Mouse (Mus musculus) ovary, postnatal 10 days (tissue): ENCODE measurements around the gene Rbpj.

Experiments
- DNase-seq: peaks from one replicate; pipeline ENCODE4 v3.0.0; 2022; ENCODE audit warnings: low spot score

The Rbpj gene

DNA sequence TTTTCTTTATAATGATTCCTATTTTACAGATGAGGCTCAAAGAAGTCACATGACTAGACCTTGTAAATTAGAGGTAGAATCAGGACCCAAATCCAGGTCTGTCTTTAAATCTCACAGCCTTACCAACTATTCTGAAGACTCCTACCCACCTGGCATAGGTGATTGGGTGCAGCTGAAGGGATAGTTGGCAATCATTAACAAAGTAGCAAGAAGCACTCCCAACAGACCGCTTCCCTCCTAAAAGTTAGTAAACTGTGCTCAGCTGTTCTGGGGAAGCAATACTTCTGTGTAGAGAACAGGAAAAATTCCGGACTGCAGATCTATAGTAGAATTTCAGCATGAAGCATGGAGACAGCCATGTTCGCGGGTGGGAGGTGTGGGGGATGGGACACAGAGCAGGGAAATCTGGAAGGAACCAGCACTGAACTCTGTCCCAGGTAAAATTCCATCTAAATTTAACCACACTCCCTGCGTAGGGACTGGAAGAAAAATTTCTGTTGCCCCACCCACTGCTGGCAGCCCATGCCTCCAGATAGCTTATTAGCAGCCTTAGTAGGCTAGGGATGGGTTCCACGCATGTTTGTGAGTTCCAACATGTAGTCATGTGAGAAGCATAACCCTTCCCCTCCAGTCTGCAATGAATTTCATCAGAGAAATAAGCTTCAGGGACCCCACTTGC lies 3.3 kb downstream of the Rbpj start:
- no peak for DNase-seq

DNA sequence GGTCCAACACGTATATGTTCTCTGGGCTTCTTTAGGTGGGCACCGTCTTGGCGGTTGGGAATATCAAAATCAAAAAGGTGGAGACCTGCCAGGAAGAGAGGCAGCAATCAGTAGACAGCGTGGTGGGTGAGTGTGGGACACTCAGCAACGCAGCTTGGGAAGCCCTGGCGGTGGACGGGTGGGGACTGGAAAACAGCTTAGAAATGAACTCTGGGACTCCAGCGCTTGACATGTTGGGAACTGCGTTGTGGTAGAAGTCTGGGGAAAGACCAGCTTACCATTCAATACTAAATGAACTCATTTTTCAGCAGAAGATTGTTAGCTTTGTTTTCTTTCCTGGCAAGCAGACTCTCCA lies 3.8 kb downstream of the Rbpj start:
- DNase-seq, result no peak

DNA sequence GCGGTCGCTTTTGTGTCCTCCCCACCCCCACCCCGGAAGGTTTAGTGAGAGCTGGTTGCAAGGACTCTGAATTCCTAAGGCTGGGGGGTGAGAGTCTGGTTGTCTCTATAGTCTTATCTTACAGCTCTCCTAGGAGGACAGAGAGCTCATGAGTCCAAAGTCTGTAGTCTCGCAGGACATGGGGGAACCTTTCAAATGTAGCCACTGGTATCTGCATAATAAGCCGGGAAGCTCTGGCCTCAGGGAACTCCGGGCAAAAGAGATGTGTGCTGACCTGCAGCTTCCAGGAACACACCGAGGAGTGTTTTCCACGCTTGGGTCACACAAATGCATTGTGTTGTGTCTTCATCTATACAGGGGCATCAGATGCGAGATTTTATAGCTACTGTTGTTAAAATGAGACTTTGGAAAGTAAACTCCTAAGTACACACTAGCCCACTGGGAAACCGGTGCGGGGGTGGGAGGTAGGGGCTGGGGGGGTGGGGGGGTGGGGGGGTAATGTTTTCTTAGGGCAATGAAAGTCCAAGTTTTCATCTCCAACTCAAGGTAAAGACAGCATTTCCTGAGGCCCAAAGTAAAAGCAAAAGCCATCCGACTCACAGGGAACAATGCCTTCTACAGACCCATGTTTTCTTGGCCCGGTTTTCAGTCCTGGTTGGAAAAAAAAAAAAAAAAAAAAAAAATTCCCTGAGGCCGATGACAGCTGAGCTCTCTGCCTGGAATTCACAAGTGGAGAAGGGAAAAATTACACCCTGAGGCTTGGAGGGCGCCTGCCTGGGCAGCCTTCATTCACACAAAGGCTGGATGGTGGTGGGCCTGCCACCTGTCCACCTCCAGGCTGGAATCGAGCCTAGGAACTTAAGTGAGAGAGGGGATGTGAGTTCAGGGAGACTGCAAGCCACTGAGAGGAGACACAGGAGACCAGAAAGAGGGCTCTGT lies 4.5 kb downstream of the Rbpj start:
- DNase-seq, result no peak

DNA sequence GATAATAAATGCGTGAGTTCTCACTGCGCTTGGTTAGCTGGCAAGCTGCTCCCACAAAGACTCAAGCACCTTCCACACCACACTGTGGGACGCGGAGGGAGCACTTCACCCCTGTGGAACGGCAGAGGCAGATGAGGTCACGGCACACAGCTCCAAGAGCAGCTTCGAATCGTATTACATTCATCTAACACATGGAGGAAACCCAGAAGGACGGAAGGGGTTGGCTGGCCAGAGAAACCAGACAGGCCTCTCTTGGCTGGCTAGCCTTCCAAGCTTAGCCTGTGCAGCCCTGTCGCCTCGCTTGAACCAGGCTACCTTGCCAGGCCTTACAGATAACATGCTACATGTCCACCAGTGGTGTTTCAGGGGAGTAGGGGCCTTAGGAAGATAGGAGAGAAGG lies 6.5 kb downstream of the Rbpj start:
- DNase-seq, result no peak

DNA sequence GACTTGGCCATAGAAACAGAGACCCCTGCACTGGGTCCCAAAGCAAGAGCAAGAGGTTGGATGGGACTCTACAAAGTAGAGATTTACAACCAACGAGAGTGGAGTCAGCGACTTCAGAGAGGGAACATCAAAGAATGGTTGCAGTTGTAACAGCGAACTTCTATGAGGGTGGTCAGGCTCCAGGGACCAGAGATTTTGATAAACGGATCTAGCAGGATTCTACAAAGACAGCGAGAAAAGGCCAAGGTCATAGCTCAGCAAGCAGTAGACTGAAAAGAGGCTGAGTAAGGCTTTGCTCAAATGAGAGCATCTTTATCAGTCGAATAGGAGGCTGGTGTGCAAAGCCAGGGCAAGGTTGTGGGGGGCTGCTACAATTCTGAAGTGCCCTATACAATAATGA lies 13.2 kb downstream of the Rbpj start:
- DNase-seq, result no peak

DNA sequence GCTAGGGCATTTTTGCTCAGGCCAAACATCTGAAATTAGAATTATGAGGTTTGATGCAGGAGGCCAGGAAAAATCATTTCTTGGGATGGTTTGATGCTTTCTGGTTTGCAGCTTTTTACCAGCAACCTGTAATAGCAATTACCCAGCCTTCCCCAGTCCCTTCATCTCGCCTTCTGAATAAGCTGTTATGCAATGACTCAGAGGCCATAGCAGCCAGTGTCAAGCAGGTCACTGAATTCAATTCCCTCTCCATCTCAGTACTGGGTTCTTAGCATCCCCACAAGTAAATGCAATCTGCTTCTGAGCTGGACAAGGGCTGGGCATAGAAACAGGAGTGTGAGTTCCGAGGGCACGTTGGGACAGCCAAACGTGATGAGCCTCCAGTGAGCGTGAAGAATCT lies 13.9 kb downstream of the Rbpj start:
- no peak for DNase-seq

DNA sequence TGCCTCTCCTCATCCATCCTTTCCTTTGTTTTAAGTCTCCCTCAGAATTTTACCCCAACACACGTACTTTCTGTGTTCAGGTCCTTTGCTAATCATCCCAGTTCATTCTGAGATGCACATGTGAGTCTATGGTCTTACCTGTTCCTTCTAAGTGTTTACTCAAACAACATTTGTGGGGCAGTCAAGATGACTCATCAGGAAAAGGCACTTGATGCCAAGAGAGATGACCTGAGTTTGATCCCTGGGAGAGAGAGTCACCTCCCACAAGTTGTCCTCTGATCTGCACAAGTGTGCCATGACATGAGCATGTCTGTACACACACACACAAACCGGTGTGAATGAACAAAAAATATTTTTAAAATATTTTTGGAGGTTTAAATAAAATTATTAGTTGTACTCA lies 15.1 kb downstream of the Rbpj start:
- DNase-seq, result no peak

DNA sequence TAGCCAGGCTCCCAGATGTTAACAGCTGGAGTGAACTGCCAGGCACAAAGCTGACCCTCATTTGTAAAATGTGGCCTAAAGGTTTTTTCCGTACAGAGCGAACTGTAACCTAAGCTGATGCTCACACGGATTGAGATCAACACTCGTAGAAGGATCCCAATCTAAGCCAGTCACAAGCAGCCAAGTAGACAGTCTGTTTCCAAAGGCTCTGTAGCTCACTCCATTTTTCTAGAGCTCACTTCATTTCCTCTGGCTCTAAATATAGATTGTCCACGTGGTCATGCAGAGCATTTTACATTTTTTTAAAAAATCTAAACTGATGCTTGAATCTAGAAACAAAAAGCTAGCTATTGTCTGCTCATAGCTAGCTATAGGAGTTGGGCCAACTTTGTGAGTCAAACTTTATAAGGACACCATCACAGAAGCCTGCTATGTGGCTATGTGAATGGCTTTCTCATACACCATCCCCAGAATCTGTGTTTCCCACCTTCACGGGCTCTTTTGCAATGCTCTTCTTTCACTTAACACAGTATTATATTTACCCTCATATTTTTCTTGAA lies 19.2 kb downstream of the Rbpj start:
- DNase-seq, result no peak

DNA sequence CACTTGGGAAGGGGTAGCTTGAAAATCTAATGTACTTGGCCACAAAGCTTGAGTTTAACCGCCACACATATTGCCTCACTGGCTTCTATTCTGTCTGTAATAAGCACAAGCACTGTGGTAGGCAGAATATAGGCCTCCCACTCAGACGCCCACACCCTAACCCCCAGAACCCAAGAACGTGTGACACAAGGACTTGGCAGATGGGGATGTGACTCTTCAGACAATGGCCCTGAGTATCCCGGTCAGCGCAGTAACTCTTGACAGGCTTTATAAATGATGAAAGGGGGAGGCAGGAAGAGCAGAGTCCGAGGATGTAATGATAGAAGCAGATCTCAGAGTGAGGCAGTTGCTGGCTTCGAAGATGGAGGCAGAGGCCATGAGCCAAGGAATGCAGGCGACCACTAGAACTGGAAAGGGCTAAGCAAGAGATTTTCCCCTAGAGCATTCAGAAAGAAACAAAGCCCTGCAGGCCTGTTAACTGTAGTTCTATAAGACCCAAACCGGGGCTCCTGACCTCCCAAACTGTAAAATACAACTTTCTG lies 20.1 kb downstream of the Rbpj start:
- no peak for DNase-seq

DNA sequence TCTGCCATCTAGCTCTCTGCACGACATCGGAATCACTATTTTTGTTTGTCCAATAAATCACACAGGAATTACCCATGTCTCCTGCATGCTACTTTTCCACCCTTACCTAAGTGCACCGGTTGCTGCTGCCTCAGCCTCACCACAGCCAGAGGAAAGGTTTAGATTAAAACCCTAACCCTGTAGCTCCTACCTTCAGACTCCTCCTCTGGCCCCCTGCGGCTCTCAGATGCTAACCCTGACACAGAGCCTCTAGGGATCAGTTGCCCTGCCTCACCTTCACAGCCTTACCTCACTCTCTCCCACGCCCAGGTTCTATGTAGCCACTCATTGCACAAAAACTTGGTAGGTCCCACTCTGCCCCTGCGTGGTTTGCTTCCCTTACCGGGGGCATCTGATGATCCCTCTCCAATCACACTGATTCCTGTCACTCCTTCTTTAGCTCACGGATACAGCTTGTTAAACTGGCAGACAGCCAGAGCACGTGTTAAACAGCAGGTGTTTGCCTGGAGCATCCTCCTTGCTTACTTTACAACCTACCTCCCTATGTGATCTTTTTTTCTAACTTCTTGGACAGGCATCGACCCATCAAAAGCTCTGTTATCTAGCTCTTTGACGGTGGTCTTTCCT lies 21.1 kb downstream of the Rbpj start:
- DNase-seq, result no peak

DNA sequence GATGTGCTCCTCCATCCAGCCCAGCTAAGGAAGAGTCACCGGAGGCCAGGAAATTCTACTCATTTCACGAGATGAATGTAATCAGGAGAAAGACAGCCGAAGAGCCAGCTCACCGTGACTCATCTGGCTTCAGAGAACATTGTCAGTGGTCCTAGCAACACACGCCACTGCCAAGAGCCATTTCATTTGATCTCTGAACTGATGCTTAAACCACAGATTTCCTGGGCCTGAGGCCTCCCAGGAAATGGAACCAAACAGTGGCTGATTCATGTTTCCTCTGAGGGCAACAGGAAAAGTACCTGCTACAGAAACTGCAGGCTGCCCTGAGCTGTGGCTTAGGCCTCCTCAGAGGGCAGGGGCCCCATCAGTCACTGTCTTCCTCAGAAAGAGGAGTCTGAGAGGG lies 24.7 kb downstream of the Rbpj start:
- no peak for DNase-seq

DNA sequence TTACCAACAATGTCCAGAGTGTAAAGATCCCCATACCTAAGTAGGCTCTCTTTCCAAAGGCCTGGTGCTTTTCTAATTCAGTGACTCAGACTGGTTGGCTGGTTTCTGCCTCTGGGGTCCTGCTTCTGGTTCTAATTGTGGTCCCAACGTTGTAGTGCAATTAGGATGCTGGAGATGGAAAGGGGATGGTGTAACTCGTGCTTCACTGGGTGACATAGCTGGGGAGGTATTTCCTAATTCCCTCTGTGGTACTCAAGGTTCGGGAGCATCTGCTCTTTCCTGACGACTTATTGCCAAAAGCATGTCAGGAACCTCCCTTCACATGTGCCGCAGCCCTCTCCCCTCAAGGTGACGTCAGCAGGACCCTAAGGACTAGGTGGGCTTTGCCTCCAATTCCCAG lies 27.8 kb downstream of the Rbpj start:
- no peak for DNase-seq

DNA sequence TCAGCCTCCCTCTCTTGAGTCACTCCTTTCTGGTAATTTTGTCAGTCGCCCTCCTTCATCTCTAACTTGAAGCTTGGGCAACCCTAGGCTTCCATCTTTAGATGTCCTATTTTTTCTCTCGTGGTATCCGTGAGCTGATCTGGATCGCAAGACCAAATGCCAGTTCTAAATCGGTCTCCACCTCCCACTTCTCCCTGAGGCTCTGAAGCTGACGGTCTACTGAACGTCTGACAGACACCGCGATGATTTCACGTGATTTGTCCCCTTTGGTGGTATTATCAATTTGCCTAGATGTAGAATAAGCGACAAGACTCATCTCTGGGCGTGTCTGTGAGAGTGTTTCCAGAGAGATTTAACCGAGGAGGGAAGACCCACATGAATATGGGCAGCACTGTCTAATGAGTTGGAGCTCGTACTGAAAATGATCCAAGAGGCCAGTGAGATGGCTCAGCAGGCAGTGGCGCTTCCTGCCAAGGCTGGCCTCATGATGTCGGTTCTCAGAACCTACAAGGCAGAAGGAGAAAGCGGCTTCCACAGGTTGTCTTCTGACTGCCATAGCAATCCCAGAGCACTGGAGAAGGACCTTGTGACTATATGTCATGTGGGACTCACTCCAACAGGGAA lies 28.7 kb downstream of the Rbpj start:
- DNase-seq, result no peak

DNA sequence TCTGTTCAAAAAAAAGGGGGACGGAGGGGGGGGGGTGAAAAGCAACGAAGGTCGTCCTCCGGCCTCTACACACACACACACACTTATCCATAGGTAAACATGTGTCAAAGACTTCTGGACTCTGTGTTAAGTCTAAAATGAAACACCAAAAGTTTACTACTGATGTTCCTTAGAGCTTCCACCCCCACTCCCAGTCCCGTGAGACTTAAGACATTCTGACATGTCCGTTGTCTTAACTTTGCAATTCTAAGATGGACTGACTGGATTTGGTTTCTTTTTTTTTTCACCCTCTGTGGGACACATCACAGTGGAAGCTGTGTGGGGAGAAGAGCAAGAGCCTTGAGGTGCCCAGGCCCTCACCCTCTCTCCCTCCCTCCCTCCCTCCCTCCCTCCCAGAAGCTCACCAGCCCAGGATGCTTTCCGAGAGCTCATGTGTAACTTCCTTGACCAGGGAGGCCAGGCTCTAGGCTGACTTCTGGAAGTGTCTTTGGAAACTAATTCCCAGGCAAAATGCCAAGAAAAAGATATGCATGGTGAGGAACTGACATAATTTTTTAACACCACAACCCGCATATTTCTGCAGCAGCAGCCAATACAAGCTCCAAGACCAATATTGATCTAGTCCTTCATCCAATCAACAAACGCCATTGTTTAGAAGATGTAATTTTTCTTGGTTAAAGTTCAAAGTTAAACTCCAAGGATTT lies 31.0 kb downstream of the Rbpj start:
- no peak for DNase-seq

DNA sequence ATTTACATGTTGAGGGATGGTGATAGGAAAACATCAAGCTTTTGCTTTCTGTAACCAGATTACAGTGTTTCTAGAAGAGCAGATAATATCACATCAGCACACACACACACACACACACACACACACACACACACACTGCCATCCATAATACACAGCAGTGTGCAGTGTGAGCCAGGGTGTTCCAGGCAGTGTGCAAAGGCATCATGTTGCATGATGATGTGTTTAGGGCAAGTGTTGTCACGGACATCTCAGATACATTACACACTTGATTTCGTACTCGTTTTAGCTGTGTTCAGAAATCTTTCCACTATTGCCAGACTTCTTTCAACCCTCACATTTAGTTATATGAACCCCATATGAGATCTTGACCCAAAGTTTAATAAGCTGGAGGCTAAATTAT lies 33.6 kb downstream of the Rbpj start:
- no peak for DNase-seq

DNA sequence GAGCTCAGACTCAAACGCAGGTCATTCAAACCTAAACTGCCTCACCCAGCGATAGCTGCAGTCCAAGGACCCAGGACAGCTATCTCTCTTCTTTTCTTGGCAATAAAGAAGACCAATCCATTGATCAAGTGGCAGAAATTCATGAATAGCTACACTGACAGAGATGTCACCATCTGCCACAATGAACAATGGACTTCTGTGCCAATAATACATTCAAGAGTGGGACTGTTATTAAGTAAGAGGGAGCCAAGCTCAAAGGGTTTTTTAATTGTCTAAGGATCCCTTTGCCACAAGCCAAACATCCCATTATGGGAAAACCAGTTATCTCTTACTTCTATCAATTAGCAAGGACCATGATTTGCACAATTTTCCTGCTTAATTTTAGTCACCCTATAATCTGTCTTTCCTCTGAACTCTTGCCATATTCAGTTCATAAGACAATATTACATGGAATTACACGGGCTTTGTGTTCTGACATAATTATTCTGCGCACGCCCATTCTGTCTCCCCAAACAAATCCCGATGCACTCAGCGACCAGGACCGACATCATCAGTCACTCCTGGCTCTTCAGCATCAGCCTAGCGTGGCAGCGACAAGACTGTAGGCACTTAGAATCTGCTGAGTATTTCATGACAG lies 34.7 kb downstream of the Rbpj start:
- no peak for DNase-seq

DNA sequence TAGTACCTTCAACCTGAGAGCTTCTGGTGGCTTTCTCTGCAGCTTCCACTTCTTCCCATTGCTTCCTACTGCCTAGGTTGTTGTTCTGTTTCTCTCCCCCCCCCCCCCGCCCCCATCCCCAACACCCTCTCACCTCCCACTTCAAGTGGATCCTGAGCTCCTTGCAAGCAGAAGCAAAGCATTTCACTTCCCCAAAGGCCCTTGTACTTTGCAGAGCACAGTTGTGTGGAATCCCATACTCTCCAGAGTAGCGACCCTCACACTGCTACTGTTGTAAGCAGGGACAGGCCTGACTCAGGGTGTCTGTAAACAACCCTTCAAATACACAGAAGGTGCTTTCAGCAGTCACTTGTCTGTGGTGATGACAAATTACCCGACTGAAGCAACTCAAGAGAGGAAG lies 37.3 kb downstream of the Rbpj start:
- no peak for DNase-seq

DNA sequence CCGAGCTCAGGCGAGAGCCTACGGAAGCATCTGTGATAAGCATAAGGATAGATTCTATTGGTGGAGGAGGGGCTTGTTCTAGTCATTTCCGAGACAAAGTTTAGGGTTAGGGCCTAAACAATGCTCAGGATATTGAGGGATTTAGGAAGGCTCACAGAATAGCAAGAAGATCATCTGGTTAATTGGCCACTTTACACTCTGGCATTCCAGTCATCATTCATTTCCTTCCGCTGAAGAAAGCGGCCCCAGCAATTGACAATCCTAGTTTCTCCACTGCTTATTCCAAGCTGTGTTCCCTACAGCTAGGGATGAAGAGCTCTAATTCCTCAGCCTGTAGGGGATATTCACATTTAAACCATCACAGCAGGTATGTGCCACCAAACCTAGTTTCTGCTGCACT lies 39.8 kb downstream of the Rbpj start:
- DNase-seq, result no peak

DNA sequence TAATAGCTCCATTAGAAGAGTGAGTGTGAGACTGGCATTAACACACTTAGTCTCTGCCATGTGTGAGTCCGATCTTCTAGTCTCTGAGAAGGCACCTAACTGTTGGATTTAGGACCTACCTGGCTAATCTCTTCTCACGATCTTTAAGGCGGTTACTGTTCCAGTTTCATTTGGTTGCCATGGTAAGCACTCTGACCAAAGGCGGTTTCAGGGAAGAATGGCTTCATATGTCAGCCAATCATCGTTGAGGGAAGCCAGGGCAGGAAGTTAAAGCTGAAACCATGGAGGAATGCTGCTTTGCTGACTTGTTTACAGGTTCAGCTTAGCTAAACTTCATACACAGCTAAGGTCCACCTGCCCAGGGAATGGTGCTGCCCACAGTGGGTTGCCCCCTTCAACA lies 41.4 kb downstream of the Rbpj start:
- no peak for DNase-seq

DNA sequence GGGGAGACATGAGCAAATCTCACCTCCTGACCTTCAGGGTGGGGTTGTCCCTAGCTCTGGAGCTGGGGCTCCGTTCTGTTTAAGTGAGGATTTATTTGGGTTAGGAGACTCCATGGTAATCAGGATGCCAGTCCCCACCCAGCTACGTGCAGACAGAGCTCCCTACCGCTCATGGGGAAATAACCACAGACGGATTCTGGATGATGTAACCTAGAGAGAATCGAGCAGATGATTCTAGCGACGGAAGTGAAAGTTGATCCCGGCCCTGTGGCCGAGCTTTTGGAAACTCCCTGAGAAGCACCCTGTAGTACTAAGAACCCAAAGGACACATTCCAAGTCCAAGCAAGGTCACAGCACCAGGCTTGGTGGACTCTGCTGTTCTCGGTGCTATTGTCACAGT lies 43.5 kb downstream of the Rbpj start:
- no peak for DNase-seq

DNA sequence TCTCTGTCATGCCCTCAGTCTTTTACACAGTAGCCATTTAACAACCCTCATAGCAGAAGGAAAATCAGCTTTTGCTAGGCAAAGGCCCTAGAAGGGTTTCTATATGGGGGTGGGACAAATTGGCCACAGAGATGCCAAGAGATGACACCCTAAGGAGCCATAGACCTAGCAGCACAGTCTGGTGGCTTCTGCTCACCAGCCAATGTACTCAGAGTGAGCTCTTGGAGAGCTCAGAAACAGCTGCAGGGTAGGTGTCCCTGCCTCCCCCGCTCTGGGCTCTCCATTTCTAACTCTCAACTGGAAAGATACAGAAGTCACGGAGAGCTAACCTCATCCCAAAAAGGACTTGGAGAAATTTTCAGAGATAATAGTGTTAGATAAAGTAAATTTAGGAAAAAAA lies 44.0 kb downstream of the Rbpj start:
- DNase-seq, result no peak
